Mouse (Mus musculus) retina, adult 2 months (tissue): ENCODE results near the gene Psmd14.

Source experiments
- DNase-seq: peaks from one replicate; pipeline ENCODE4 v3.0.0-alpha.2; 2012; ENCODE audit warnings: low read depth, low spot score

Psmd14 gene

DNA sequence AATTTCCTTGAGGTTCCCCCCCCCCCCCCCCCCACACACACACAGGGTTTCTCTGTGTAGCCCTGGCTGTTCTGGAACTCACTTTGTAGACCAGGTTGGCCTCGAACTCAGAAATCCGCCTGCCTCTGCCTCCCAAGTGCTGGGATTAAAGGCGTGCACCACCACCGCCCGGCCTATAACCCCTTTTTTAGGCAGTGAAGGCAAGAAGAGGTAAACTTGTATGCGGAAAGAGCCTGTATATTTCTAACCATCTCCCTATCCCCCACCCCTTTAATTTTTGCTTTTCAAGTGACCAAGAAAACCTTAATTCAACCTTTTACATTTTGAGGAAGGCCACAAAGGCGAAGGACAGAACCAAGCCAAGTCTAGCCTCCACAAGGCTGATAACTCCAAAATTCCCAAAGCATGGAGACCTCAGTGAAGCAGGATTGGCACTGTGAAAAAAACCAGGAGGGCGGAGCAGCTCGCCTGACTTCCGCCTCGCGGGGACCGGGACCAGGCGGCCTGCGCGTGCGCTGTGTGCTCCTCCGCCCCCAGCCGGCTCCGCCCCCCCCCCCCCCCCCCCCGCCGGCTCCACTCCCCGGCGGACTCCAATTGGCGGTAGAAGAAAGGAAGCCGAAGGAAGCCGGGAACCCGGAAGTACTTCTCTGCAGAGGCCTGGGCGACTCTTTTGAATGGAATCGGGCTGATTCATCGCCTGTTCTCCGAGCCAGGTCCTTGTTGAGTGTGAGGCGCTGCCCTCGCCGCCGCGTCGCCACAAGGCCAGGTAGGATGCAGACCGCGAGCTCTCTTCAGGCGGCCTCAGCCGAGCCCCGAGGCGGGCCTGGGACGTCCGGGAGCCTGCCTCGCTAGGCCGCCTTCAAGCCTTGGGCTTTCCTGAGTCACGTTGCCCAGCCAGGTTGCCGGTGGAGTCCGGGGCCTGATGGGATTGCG, at the start of gene Psmd14:
Psmd14 (plus strand) TSS at position 587 of the 933 bp plus-strand sequence.
- peak; percentile 77 for DNase-seq

GRCm38 (mm10) chr2:61662833-61663232, 48.7 kb upstream of the Psmd14 start:
- DNase-seq: no peak

DNA sequence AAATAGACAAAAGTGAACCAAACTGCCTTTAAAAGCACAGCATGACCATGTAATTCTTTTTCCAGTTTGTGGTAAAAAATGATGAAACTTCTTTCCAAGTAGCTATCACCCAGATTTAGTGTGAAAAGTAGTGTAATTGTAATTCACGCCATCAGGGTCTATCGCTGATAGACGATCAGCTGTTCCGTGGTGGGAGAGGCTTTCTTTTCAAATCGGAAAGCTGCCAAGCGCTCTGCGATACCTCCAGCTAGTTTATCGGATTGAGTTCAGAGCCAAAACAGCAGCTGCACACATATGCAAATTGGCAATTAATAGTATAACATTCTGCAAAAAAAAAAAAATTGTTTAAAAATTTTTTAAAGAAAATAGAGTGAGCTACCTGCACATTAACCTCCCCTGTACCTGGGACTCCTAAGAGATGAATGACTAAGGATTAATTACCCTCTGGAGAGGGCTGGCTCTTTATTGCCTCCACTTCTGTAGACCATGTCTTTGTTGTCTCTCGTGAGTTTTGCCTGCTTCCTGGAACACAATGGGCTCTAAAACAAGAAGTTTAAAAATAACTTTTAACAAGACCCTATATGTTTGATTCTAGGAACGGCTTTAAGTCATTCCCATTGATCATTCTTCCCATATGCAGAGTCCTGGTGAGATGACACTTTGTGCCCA, 47.8 kb upstream of the Psmd14 start:
- DNase-seq: no peak

DNA sequence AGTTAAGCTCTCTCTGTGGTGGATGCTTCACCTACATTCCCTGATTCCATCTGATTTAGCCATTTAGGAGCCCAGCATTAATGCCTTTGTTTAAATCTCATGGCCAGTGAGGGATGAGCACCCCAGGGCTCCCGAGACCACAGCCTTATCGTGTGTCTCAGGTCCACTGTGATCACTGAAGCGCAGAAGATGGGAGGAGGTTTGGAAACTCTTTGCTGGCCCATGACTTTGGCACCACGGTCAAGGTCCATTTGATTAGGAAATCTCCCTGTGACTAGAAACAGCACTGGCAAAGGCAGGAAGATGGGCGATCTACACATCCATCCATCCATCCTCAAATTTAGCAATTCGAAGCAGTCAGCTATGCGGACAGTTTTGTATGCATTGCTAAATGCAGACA, 44.1 kb upstream of the Psmd14 start:
- no peak for DNase-seq

DNA sequence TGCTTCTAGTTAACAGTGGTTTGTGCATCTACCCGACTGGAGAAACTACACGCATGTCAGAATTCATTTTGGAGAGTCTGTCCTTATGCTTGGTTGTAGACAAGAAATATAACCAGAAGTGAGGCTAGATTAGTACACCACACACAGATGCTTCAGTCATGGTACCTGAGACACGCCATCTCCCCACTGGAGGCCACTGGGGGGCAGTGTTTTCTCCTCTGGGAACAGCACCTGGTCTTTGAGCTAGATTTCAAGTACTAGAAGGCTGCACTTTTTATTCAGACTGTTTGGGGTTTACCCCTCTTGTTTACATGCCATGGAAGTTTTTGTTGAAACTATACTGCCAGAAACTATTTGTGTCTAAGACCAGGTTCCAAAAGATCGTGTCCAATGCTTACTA, 43.2 kb upstream of the Psmd14 start:
- no peak for DNase-seq

DNA sequence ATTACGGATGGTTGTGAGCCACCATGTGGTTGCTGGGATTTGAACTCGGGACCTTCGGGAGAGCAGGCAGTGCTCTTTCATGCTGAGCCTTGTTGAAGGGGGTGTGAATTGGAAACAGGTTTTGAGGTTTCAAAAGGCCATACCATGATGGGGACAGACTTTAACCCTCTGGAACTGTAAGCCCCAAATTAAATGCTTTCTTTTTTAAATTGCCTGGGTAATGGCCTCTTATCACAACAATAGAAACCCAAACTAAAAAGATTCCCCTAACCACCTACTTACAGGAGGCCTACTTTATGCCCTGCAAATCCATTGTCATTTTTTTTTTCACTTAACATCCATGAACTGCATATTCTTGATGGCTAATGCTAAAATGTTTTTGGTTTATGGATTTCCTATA, 36.9 kb upstream of the Psmd14 start:
- DNase-seq: no peak

- DNase-seq: no peak
Measured at GRCm38 (mm10) chr2:61681572-61681971, 29.9 kb upstream of the Psmd14 start.

GRCm38 (mm10) chr2:61686533-61686932, 25.0 kb upstream of the Psmd14 start:
- no peak for DNase-seq

GRCm38 (mm10) chr2:61689086-61689485, 22.4 kb upstream of the Psmd14 start:
- DNase-seq: no peak

DNA sequence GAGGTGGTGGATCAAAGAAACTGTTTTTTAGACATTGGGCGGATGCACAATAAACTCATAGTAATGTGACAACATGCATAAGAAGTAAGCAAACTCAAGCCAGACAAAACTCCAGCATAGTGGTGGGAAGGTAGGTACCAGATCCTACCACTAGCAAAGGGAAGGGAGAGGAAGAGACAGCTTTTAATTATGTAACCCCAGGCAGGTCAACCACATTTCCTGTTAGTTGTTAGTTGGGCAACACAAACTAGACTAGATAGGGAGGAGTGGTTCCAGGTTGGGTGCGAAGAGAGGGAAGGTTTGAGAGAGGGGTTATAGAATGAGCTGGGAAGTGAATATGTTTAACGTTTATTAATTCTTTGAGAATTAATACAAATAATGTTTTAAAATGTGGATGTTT, 1.9 kb upstream of the Psmd14 start:
- DNase-seq: no peak

DNA sequence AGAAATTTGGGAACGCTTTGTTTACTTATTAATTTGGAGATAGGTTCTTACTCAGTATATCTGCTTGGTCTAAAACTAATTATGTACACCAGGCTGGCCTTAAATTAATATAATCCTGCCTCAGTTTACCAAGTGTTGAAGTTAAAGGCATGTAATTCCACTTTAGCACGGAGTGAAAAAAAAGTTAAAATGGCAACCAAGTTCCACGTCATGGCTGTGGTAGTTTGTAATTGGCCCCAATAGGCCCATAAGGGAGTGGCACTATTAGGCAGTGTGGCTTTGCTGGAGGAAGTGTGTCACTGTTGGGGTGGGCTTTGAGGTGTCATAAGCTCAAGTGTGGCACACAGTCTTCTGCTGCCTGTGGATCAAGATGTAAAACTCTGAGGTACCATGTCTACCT, 1.0 kb downstream of the Psmd14 start:
- DNase-seq: no peak

- DNase-seq: no peak
Measured at GRCm38 (mm10) chr2:61722401-61722982, 11.0 kb downstream of the Psmd14 start.

GRCm38 (mm10) chr2:61732802-61733486, 21.4 kb downstream of the Psmd14 start:
- no peak for DNase-seq

DNA sequence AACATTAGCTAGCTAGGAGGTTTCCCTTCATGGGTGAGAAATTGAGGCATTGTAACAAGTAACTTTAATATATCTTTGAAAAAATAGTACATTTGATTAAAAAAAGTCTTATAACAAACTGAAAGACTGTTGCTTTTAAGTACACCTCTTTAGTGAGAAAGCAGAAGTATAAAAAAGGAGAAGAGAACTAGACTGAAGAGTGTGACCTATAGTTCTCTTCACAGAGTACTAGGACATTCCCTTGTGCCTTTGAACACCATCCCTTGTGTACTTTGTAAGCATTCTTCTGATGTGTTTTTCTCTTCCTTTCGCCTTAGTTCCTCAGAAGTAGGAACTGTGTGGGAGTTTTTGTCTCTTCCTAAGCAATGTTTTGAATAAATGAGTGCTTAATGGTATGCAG, 22.7 kb downstream of the Psmd14 start:
- no peak for DNase-seq

DNA sequence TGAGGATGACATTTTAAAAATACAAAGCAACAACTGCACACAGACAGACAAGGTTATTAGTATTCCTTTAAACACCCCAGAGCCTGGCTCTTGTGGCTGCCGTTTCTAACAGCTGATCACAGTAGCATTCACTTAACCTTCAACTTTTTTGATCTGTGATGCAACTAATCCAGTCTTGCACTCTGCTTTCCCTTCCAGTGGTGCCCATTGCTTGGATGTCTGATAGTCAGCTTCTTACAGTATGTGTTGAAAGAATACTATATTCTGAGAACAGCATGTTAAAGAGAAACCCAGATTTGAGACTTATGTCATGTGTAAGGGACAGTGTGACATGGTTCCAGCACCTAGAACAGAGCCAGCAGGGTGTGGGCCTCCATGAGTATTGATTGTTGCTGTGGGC, 34.6 kb downstream of the Psmd14 start:
- no peak for DNase-seq

GRCm38 (mm10) chr2:61746580-61746979, 35.1 kb downstream of the Psmd14 start:
- DNase-seq: no peak

DNA sequence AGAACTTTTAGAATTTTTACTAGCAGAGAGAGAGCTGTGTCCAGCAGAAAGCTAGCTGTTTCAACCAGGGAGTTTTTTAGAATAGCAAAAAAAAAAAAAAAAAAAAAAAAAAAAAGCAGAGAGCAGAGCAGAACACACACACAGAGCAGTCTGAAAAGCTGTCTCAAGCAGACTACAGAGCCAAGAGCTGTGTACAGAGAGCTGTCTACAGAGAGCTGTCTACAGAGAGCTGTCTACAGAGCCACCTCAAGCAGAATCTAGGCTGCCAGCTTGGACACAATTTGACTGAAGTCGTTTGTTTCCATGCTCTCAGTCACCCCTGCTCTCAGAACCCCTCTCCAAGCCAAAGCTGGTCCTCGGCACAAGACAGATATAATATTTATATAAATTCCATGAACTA, 35.9 kb downstream of the Psmd14 start:
- no peak for DNase-seq

- DNase-seq: no peak
Measured at GRCm38 (mm10) chr2:61750702-61751101, 39.2 kb downstream of the Psmd14 start.

DNA sequence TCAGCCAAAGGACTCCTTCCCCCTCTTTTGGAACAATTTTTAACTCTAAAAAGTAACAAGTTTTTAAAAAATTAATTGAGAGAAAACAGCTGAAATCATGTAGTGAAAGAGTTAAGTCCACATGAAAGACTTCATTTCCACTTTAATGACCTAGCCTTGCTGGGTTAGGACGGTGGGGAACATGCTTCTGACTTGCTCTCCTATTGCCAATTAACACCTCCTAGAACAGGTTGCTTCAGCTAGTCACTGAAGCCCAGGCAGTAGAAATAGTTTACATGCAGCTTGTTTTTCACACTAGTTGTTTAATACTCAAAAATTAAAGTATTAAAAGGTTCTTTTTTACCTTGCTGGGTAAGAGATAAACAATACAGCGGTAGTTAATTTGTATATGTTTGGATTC, 39.8 kb downstream of the Psmd14 start:
- no peak for DNase-seq

- no peak for DNase-seq
Measured at GRCm38 (mm10) chr2:61752362-61752761, 40.9 kb downstream of the Psmd14 start.

GRCm38 (mm10) chr2:61754989-61755388, 43.5 kb downstream of the Psmd14 start:
- no peak for DNase-seq

GRCm38 (mm10) chr2:61759234-61759855, 47.9 kb downstream of the Psmd14 start:
- no peak for DNase-seq
